Mouse (Mus musculus): ENCODE measurements around the gene Vmn1r48.
"Not testable (repeated sequence)": the region's sequence is repeated elsewhere in the genome, so short reads cannot be mapped to it uniquely, and the experiment has no call there.

The Vmn1r48 gene

DNA sequence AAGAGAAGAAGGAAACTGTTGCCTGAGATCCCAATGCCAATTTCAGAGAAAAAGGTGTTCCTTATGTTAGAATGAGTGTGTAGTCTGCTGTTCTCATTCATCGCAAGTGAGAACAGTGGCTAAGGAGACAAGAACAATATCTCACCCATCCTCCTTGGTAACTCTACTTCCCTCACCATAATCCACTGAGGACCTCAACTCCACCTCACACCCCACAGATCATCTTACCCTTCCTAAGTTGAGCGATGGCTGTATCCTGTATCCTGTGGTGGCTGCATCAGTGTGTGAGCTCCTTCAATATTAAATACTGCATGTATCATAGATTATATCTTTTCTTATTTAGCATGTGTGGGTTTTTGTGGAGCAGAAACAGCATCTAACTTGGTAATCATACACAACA lies at the start of gene Vmn1r48:
Gene Vmn1r48, minus strand, starts transcription at position 101 of the 400 bp plus-strand sequence.
- not testable (repeated sequence) for DNase-seq

DNA sequence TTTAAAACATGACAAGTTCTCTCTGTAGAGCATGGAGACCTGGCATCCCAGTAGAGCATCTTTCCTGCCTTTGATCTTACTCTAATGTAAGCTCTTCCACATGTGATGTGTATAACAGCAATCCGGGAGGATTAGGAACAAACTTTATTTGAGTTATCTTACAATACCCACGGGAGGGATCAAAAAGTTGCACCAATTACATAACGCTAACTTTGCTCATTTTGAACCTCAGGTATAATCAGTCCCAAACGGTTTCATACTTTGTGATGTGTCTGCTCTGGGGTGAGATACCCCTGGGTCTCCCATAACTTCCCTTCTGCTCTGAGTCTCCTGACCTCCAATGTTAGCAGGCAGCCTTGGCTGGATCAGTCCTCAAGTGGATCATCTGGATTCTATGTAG lies 41.8 kb upstream of the Vmn1r48 start, which contains the start of gene Vmn1r49:
Gene Vmn1r49, minus strand, starts transcription at position 101 of the 400 bp plus-strand sequence.
- no peak for DNase-seq

DNA sequence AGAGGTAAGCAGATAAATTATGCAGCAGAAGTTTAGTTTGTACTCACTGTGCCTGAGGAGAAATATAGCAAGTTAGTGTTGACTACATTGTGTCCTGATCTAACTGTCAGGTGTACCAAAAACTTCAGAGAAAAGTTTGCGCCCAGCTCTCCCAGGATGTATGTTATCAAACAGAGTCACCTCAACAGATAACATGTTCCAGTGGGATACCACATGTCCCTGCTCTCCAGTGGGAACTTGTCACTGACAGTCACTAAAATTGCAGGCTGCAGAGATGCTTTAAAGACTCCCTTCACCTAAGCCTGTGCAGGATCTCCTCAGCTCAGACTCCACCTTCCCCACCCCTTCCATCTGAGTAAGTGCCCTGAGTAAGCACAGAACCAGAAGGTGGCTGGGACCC lies 20.8 kb downstream of the Vmn1r48 start, which contains the start of gene Vmn1r47:
Gene Vmn1r47, plus strand, starts transcription at position 301 of the 400 bp plus-strand sequence.
- not testable (repeated sequence) for DNase-seq

DNA sequence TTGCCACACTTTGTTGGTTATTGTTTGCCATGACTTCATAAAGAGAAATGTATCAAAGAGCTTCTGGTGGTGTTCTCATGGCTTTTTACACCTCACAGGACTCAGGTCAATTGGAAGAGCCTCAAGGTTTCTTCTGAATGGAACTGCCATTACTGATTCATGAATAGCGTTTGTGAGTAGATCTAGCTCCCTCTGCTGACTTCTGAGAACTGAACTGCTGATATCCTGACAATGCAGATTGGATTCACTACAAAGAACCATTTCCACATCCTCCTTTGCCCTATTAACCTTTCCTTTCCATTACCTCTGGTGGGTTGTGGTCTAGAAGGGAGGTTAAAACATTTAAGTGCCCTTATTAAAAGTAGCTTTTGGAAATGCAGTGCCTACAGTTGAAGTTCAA lies 50.7 kb downstream of the Vmn1r48 start:
- no peak for DNase-seq
